Mouse (Mus musculus) kidney, adult 2 months (tissue): ENCODE measurements around the gene Cdkn1b.

ENCODE experiments used
- CTCF ChIP-seq: fragments of 200-500 bp; conservative IDR thresholded peaks from 2 replicates; pipeline ENCODE4 v1.5.1; 2011; ENCODE audit warnings: low read depth, mild to moderate bottlenecking, control low read depth, low read length, moderate library complexity, mixed read lengths; ENCODE audit not compliant: insufficient read depth, insufficient read length
- POLR2A ChIP-seq: fragments of 200-500 bp; IDR thresholded peaks from one replicate; pipeline ENCODE4 v1.6.1; 2011; ENCODE audit warnings: low read depth, low read length, control low read depth

- TF ChIP-seq CTCF: no peak
- no peak for TF ChIP-seq POLR2A
Observed at GRCm38 (mm10) chr6:134926803-134927594, 6.8 kb downstream of the Cdkn1b start.
